Mouse (Mus musculus) gonadal fat pad, adult 2 months (tissue): ENCODE data around the gene Fcna. TPM values are rescaled to one million over a fixed set of nuclear protein-coding genes. Genes with fewer than 3 reads are reported as not detected.

ENCODE experiments used
- DNase-seq: peaks from one replicate; pipeline ENCODE4 v3.0.0-alpha.2; 2012; ENCODE audit warnings: low read depth
- polyA plus RNA-seq: library from polyadenylated mRNA; depleted of rRNA; stranded (reverse); fragments of >200 nt; gene quantifications from 2 replicates; pipeline ENCODE4 v1.2.3, GENCODE M21; 2012; rRNA removed

Gene Fcna
- polyA plus RNA-seq, 1 experiment, result 19.1 TPM

DNA sequence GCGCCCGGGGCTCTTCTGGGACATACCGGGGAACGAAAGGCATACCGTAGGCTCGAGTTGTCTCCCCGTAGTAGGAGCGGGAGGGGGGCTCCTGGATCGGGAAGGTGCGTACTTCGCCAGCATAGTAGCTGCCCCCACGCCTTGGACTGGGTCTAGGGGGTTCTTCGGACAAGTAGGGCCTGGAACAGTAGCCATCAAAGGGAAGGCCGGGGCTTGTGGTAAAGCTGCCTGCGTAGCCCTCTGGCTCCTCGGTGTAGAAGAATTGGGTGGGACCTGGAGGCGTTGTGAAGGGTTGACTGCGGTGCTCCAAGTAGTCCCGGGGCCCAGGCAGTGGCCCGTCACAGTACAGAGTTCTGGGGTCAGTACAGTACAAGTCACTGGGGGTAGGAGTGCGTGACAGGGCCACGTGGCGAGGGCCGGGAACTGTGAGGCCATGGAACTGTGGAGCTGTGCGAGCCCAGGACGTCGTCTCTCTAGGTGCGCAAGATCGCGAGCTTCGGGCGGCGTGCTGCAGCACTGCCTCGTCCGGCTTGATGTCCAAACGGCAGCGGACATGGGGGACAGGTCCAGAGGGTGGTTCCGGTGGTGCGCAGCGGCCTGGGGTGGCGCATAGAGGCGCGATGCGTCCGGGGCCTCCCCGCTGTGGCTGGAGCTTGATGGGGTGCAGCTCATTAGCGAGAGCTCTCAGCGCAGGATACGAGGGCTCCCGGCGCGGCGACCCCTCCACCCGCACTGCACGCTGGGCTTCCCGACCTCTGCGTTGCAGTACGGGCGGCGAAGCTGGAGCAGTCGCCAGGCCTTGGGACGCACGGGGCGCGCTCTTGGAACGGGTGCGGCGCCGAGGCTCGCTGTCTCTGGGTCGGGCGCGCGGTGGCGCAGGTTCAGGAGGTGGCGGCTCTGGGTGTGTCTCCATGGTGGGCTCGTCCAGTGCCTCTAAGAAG is 48.8 kb downstream of the Fcna start:
- no peak for DNase-seq

DNA sequence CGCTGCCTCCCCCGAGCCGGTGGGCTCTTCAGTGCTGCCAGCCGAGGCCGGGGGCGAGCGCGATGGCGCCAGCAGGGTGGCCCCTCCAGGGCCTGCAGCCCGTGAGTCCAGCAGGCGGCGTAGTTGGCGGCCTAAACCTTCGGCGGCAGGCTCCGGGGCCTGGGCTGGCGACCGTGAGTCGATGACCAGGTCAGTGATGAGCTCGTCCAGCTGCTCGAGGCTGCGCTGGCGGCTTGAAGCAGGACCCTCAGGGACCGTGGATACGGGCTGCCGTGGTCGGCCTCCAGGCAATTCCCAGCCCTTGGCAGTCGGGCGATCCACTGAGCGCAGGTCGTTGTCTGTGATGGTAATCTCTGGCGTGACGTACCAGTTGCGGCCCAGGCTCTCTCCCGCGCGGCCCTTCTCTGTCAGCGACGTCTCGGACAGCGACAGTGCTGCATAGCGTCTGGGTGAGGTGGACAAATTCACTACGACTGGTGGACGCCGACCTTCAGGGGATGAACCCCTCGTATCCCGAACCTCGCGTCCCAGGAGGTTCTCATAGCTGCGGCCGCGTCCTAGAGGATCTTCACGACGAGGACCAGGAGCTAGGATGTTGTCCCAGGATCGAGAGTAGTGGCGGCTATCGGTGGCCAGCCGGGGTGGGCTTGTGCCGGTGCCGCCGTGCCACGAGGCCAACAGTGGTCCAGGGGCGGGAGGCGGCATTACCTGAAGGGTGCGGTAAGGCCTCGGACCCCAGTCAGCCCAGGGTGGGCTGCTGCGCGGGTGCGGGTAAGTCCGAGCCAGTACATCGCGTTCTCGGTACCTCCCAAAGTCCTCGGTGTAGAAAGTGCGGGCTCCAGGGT is 49.7 kb downstream of the Fcna start:
- DNase-seq, result no peak

DNA sequence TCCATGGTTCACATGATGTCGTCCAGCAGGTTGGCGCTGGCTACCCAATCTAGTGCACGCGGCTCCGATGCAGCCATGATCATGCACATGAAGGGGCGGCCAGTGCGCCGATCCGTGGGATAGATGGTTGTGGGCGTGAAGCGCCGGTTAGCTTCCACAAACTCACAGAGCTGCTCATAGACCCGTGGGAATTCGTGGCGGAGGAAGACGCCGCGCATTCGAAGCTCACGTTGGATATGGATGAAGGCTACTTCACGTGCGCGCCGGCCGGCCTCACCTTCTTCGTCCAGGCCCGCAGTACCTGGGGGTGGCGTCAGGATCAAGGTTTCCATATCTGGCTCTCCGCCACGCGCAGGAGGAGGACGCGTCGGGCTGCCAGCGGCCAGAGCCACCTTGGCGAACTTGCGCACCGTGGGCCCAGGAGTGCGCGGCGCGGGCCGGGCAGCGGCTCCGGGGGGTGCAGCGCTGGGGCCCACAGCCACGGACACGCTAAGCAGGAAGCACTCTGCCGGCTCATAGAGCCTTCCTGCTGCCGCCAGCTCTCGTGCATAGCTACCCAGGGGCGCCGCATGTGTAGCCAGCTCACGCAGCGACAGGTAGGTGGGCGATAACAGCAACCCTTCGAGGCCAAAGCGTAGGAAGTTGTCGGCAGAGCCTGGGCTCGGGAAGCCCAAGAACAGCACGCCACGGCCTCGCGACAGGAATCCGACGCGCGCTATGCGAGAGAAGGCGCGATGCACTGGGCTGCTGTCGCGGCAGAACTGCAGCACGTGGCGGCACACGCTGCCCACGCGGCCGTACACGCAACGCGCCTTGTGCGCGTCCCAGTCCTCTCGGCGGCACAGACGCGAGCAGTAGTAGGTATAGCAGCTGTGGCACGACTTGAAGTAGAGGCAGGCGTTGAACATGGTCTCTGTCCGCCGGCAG is 50.6 kb downstream of the Fcna start:
- no peak for DNase-seq

DNA sequence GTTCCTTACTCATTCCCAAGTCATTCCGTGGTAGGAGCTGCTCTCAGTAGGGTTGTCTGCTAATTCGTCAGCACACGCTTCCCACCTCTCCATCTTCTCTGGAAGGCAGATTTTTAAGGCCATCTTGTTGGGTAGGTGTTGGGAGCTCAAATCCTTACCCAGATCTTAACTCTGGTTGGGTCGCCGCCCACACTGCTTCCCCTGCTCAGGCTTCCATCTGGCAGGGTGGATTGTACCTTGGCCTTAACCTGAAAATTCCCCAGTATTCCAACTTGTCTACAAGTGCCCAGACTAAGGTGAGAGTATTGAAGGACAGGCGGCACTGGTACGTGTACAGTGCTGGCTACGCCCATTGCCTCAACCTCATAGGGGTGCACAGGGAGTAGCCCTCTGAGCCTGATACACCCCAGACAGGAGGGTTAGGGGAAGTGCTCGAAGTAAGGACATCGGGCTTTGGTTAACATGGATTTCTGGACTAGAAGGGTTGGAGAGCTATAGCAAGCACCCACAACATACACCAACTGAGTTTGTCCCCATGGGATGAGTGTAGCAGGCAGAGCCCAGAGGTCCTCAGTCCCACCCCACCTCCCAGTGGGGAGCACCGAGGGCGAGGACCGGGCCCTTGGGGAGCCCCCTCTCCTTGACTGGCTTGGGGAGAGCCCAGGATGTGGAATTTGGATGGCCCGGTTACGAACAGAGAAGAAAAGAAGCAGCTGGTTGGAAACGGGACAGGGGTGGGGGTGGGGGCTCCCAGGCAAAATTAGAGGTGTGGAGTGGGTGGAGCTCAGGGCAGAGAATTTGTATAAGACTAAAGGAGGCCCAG is 51.6 kb downstream of the Fcna start:
- no peak for DNase-seq

DNA sequence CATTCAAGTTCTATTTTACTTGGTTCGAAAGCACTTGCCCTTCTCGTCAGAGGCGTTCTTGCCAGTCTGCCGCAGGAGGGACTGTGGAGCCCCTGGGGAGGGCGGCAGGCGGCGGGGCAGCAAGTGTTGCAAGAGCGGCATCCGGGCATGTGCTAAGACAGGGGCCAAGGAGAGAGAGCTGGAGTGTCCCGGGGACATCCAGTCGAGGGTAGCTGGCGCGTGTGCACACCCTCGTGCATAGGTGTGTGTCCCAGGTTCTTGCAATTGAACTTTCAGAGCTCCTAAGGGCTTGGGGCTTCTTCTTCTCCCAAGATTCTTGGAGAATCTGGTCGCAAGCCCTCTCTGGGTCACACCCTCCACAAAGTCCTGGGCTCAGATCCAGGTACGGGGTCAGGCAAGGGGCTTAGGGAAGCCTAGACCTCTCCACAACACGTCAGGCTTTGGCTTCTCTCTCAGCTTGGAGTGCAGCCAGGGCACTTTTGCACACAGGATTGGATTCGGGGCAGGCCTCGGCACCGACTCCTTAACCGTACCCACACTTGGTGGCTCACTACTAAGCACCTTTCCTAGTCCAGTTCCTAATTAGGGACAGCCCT is 52.3 kb downstream of the Fcna start:
- DNase-seq, result no peak

Other genes with a start within 250 kb of the Fcna start
- gene Entpd2, start 232.2 kb downstream of the Fcna start, polyA plus RNA-seq, result 64.7 and 75.2 TPM in 2 replicates
- gene Npdc1, start 228.7 kb downstream of the Fcna start, polyA plus RNA-seq, result 140 and 154 TPM in 2 replicates
- 0.47 and 0.57 TPM in 2 replicates for gene Fut7, start 204.8 kb downstream of the Fcna start, polyA plus RNA-seq
- gene Abca2, start 199.3 kb downstream of the Fcna start, polyA plus RNA-seq, result 187 and 437 TPM in 2 replicates
- gene Clic3, start 171.2 kb downstream of the Fcna start, polyA plus RNA-seq, result 103 and 188 TPM in 2 replicates
- gene Paxx, start 166.9 kb downstream of the Fcna start, polyA plus RNA-seq, result 124 and 139 TPM in 2 replicates
- gene Ptgds, start 158.0 kb downstream of the Fcna start, polyA plus RNA-seq, result 1,300 and 1,863 TPM in 2 replicates
- 234 and 311 TPM in 2 replicates for gene Lcn12, start 134.1 kb downstream of the Fcna start, polyA plus RNA-seq
- gene Fbxw5, start 127.3 kb downstream of the Fcna start, polyA plus RNA-seq, result 19.2 and 54.8 TPM in 2 replicates
- gene C8g, start 126.3 kb downstream of the Fcna start, polyA plus RNA-seq, result 15.1 and 15.8 TPM in 2 replicates
- 13.7 and 17.0 TPM in 2 replicates for gene Traf2, start 81.1 kb downstream of the Fcna start, polyA plus RNA-seq
- 115 and 139 TPM in 2 replicates for gene Edf1, start 70.2 kb downstream of the Fcna start, polyA plus RNA-seq
- 8.0 and 13.4 TPM in 2 replicates for gene Mamdc4, start 53.2 kb downstream of the Fcna start, polyA plus RNA-seq
- gene Phpt1, start 52.8 kb downstream of the Fcna start, polyA plus RNA-seq, result 57.5 and 83.3 TPM in 2 replicates
- gene Ajm1, start 46.3 kb downstream of the Fcna start, polyA plus RNA-seq, result 1.4 and 2.0 TPM in 2 replicates
- 58.5 and 65.8 TPM in 2 replicates for gene Rabl6, start 19.5 kb downstream of the Fcna start, polyA plus RNA-seq
- gene Ccdc183, start 10.4 kb downstream of the Fcna start, polyA plus RNA-seq, result 1.0 and 1.6 TPM in 2 replicates
- 72.5 and 74.2 TPM in 2 replicates for gene Tmem141, start 6.0 kb downstream of the Fcna start, polyA plus RNA-seq
- 4,084 and 9,522 TPM in 2 replicates for gene Lcn8, start 25.1 kb upstream of the Fcna start, polyA plus RNA-seq
- 3,609 and 5,181 TPM in 2 replicates for gene Lcn5, start 29.9 kb upstream of the Fcna start, polyA plus RNA-seq
- 342 and 466 TPM in 2 replicates for gene Lcn6, start 48.8 kb upstream of the Fcna start, polyA plus RNA-seq
- 996 and 1,118 TPM in 2 replicates for gene Lcn10, start 54.7 kb upstream of the Fcna start, polyA plus RNA-seq
- 25.9 and 27.0 TPM in 2 replicates for gene Obp2a, start 72.0 kb upstream of the Fcna start, polyA plus RNA-seq
- gene Bmyc, start 78.7 kb upstream of the Fcna start, polyA plus RNA-seq, result 208 and 344 TPM in 2 replicates
- 0.19 and 0.22 TPM in 2 replicates for gene Obp2b, start 109.0 kb upstream of the Fcna start, polyA plus RNA-seq
- gene Lcn3, start 137.5 kb upstream of the Fcna start, polyA plus RNA-seq, result not detected in 2 replicates
- 0.38 and 0.53 TPM in 2 replicates for gene Lcn11, start 149.0 kb upstream of the Fcna start, polyA plus RNA-seq
- not detected in 2 replicates for gene Gm13539, start 154.2 kb upstream of the Fcna start, polyA plus RNA-seq
- 0.36 and 0.76 TPM in 2 replicates for gene Glt6d1, start 187.8 kb upstream of the Fcna start, polyA plus RNA-seq
- gene Lcn9, start 195.1 kb upstream of the Fcna start, polyA plus RNA-seq, result 2,439 and 2,836 TPM in 2 replicates
- 0.13 and 0.16 TPM in 2 replicates for gene Sohlh1, start 219.2 kb upstream of the Fcna start, polyA plus RNA-seq
- gene Kcnt1, start 235.7 kb upstream of the Fcna start, polyA plus RNA-seq, result 14.6 and 26.8 TPM in 2 replicates